Mouse (Mus musculus) layer of hippocampus, adult 9-10 months (tissue): ENCODE data around the gene Vmn1r44.
"Not testable (repeated sequence)": the region's sequence is repeated elsewhere in the genome, so short reads cannot be mapped to it uniquely, and the experiment has no call there.

Experiments used
- DNase-seq: peaks from one replicate; pipeline ENCODE4 v3.0.0; 2022; ENCODE audit warnings: low spot score

The Vmn1r44 gene

GRCm38 (mm10) chr6:89883360-89883759, at the start of gene Vmn1r44:
Gene Vmn1r44 (plus strand): TSS chr6:89883660.
- no peak for DNase-seq

GRCm38 (mm10) chr6:89857552-89857951, 25.9 kb upstream of the Vmn1r44 start:
- no peak for DNase-seq

DNA sequence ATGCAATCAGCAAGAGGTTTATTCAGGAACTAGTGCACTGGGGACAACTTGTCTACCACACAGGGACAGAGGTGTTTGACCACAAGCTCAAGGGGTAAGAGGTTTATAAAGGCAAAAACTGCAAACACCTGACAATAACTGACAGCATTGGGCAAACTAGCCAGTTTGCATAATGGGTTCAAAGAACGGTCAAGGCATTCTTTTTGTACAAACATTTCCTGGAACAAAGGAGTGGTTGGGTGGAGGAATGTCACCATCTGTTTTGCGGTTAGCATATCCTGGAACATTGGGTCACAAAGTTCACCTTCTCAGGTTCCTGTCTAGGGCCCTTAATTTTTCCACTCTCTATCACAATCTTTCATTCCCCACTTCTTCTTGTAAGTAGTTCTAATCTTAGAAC, 23.6 kb upstream of the Vmn1r44 start:
- no peak for DNase-seq

GRCm38 (mm10) chr6:89863792-89864191, 19.7 kb upstream of the Vmn1r44 start:
- DNase-seq, result no peak

GRCm38 (mm10) chr6:89867276-89867675, 16.2 kb upstream of the Vmn1r44 start:
- no peak for DNase-seq

GRCm38 (mm10) chr6:89867976-89868375, 15.5 kb upstream of the Vmn1r44 start:
- no peak for DNase-seq

- not testable (repeated sequence) for DNase-seq
Measured at GRCm38 (mm10) chr6:89876313-89876712, 7.1 kb upstream of the Vmn1r44 start, which contains the start of the genes Vmn1r42 and Vmn1r43. Gene Vmn1r42 (minus strand): TSS chr6:89876413. Gene Vmn1r43 (minus strand): TSS chr6:89876413.

- no peak for DNase-seq
Measured at GRCm38 (mm10) chr6:89876963-89877362, 6.5 kb upstream of the Vmn1r44 start.

- DNase-seq, result no peak
Measured at GRCm38 (mm10) chr6:89880867-89881266, 2.6 kb upstream of the Vmn1r44 start.

DNA sequence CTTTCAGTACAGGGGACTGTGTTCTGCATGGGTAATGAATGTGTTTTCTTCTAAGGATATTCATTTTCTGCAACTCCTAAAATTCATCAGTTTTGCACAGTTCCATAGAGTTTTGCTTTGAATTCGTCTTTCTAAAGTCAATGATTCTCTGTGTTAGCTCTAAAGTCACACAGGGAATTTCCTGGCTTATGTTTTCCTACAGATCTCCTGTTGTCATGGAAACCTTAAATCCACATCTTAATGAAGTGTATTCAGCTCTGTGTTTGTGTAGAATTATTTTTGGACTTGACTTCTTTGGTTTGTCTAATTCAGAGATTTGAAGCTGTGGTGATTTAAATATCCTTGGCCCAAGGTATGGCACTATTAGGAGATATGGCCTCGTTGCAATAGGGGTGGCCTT, 352 bp downstream of the Vmn1r44 start:
- no peak for DNase-seq

GRCm38 (mm10) chr6:89940498-89940897, 57.0 kb downstream of the Vmn1r44 start, which contains the start of gene Vmn1r45:
Gene Vmn1r45 (minus strand): TSS chr6:89940598.
- not testable (repeated sequence) for DNase-seq

DNA sequence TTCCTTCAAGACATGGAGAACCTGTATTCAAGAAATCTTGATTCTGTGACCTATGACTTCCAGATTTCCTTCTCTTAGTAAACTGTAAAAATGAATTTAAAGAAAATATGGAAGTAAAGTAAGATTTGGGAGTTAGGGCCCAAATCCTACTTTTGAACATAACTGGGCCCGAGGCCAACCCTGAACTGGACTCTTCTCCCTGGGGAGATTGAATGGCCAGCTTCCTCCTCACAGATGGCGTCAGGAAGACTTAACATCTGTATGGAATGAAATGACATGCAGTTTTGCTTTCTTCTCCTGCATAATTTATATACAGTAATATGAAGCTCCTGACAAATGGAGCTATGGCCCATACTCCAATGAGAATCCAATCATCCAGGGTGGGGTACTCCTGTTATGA, 57.5 kb downstream of the Vmn1r44 start:
- no peak for DNase-seq
